Mouse (Mus musculus): ENCODE measurements around the gene Frmd4a.

DNA sequence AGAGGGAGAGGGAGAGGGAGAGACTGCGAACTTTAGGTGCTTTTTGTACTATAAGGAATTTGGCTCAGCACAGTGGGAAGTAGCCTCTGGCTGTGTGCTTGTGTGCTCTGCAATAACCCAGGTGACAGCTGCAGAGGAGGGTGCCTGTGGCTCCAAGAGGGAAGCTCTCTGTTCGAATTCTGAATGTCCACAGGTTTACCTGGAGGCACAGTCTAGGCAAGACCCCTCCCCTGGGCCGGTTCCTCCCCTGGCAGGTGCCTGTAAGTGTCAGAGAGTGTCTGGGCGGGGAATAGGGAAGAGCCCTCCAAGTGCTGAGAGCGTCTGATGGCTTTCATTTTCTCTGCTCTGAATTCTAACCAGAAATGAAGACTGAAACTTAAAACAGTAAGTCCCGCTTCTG, 371.8 kb downstream of the Frmd4a start:
- no peak for TF ChIP-seq CTCF (IDR thresholded peaks at IDR 0.05; ENCODE audit: low read depth)
- TF ChIP-seq EP300 (optimal IDR thresholded peaks at IDR 0.05), result no peak

Measured in stomach, postnatal 0 days (tissue).